Mouse (Mus musculus) C2C12 (cell line): ENCODE data around the gene Nutm1. TPM values are rescaled to one million over a fixed set of nuclear protein-coding genes. Genes with fewer than 3 reads are reported as not detected.

Experiments used
- H3K27me3 ChIP-seq: one replicate; pipeline ENCODE4 v1.6.1; 2011; ENCODE audit not compliant: control insufficient read depth, insufficient read depth, insufficient read length
- H3K36me3 ChIP-seq: one replicate; pipeline ENCODE4 v1.6.1; 2011; ENCODE audit not compliant: control insufficient read depth, insufficient read depth
- H3K4me3 ChIP-seq: one replicate; pipeline ENCODE4 v1.5.1; 2011; ENCODE audit warnings: mild to moderate bottlenecking, control low read depth; ENCODE audit not compliant: poor library complexity, insufficient read depth, severe bottlenecking
- H3K79me2 ChIP-seq: one replicate; pipeline ENCODE4 v1.6.1; 2011; ENCODE audit not compliant: control insufficient read depth, insufficient read depth
- H3K79me3 ChIP-seq: one replicate; pipeline ENCODE4 v1.6.1; 2011; ENCODE audit warnings: low read depth, control low read depth
- H3ac ChIP-seq: one replicate; pipeline ENCODE3; 2011; ENCODE audit warnings: low read depth; ENCODE audit not compliant: control insufficient read depth, insufficient read length
- CEBPB ChIP-seq: IDR thresholded peaks from one replicate; pipeline ENCODE4 v1.6.1; 2011; ENCODE audit warnings: low read depth, mild to moderate bottlenecking, control low read depth, moderate library complexity
- CTCF ChIP-seq: IDR thresholded peaks from one replicate; pipeline ENCODE4 v1.5.1; 2011; ENCODE audit not compliant: control insufficient read depth, insufficient read depth, insufficient read length
- FOSL1 ChIP-seq: IDR thresholded peaks from one replicate; pipeline ENCODE4 v1.8.0; 2011; ENCODE audit warnings: mild to moderate bottlenecking, low read length; ENCODE audit not compliant: poor library complexity, insufficient read depth, severe bottlenecking
- MAX ChIP-seq: IDR thresholded peaks from one replicate; pipeline ENCODE4 v1.6.1; 2011; ENCODE audit warnings: mild to moderate bottlenecking, control low read depth
- MYOD1 ChIP-seq: IDR thresholded peaks from one replicate; pipeline ENCODE4 v1.6.1; 2011; ENCODE audit warnings: low read depth; ENCODE audit not compliant: control insufficient read depth, insufficient read length
- MYOG ChIP-seq: IDR thresholded peaks from one replicate; pipeline ENCODE4 v1.6.1; 2011; ENCODE audit not compliant: control insufficient read depth, insufficient read length; ENCODE audit errors: extremely low read depth
- USF1 ChIP-seq: IDR thresholded peaks from one replicate; pipeline ENCODE4 v1.6.1; 2011; ENCODE audit warnings: low read depth, mild to moderate bottlenecking, control low read depth, moderate library complexity
- polyA plus RNA-seq: library from polyadenylated mRNA; unstranded; fragments of >200 nt; fragmentation: generic; extraction: Trizol; gene quantifications from one replicate; pipeline ENCODE4 v1.2.1, GENCODE M21; 2012; ENCODE audit warnings: missing spikeins

Gene Nutm1
- polyA plus RNA-seq, 1 experiment = 0.02 TPM

DNA sequence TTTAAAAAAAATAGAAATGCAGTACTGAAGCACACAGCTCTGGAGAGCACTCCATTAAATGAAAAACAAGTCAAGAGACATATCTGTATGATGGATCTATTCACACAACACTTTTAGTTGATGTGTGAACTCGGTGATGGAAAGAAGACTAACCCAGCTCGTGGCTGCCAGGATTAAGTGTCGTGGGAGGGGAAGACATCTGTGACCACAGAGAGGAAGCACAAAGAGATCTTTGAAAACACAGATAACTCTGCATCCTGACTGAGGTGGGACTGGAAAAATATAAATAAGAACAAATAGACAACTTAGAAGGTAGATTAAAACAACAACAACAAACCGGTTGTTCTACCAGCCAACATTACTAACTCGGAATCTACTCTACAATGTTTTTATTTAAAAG lies 36.5 kb downstream of the Nutm1 start:
- Histone ChIP-seq H3K27me3 (no peaks in the 10 kb centered on the region), H3K36me3 (no peaks in the 10 kb centered on the region), H3K4me3 (no peak overlapping the region), H3K79me2 (no peaks in the 10 kb centered on the region), H3ac (no peak overlapping the region), H3K79me3 (no peaks in the 10 kb centered on the region)
- TF ChIP-seq MYOD1 (no peak), USF1 (no peak), CTCF (no peak), MAX (no peak)

DNA sequence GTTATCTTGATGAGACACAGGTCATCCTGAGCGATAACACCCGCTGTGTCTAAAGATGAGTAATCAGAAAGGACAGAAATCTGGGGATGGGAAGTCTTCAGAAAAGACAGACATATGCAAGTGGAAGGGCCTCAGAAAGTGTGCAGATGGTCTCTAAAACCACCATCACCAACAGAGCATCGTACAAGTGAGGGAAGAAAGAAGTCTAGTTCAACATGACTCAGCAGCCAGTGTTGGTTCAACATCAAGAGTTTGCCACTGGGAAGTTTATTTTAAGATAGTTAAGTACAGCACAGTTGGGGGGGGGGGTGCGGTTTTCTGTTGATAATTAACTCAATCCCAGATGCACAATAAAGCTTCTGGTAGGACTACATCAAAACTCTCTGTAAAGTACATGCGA lies 38.2 kb downstream of the Nutm1 start:
- H3ac ChIP-seq = no peak overlapping the region
- no peaks in the 10 kb centered on the region for H3K79me2 ChIP-seq
- H3K79me3 ChIP-seq = no peaks in the 10 kb centered on the region
- no peak overlapping the region for H3K4me3 ChIP-seq
- no peaks in the 10 kb centered on the region for H3K36me3 ChIP-seq
- TF ChIP-seq CEBPB = no peak
- TF ChIP-seq CTCF = no peak
- TF ChIP-seq USF1 = no peak
- no peak for TF ChIP-seq MYOG
- TF ChIP-seq FOSL1 = no peak
- no peak for TF ChIP-seq MAX
- TF ChIP-seq MYOD1 = no peak
- no peaks in the 10 kb centered on the region for H3K27me3 ChIP-seq

DNA sequence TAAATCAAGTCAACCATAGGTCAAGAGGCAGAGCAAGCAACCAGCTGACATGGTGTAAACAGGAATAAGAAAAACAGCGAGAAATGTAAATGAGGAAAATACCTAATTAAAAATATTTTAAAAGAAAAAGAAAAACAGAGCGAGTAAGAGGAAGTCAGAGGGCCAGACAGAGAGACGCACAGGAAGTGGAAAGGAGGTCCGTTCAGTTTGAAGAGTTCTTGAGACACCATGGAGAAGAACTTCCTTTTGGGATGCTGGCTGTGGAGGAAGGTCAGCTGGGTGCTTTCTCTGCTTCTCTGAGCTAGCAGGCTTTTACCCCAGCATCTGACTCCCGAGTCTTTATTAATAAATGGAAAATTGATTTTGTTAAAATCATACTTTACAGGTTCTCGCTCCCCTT lies 41.5 kb downstream of the Nutm1 start:
- Histone ChIP-seq H3K79me3 (no peaks in the 10 kb centered on the region), H3K27me3 (no peaks in the 10 kb centered on the region)
- TF ChIP-seq CEBPB (no peak), MAX (no peak), USF1 (no peak), CTCF (no peak), FOSL1 (no peak), MYOD1 (no peak), MYOG (no peak)

DNA sequence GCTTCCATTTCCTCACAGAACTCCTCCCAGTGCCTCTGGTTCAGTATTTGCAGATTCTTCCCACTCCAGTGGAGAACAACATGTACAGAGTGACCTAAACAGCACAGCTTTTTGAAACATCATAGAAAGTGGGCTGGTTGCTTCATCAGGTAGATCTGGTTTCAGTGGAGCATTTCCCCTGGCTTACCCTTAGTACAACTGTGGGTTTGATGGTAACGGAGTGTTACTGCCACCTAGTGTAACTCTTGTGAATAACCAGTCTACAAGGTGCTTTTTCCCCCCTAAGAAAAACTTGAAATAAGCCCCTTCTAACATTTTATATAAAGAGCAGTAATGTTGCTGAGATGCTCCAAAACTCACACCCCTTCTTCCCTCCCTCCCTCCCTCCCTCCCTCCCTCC lies 43.1 kb downstream of the Nutm1 start:
- no peaks in the 10 kb centered on the region for H3K27me3 ChIP-seq
- no peaks in the 10 kb centered on the region for H3K79me3 ChIP-seq
- no peaks in the 10 kb centered on the region for H3K36me3 ChIP-seq
- no peak overlapping the region for H3K4me3 ChIP-seq
- H3K79me2 ChIP-seq = no peaks in the 10 kb centered on the region
- H3ac ChIP-seq = no peak overlapping the region
- no peak for TF ChIP-seq CEBPB
- TF ChIP-seq MAX = no peak
- TF ChIP-seq MYOD1 = no peak
- TF ChIP-seq USF1 = no peak
- TF ChIP-seq FOSL1 = no peak
- TF ChIP-seq MYOG = no peak
- no peak for TF ChIP-seq CTCF

More for the DNA sequence above, 41.5 kb downstream of the Nutm1 start:
- no peaks in the 10 kb centered on the region for H3K36me3 ChIP-seq
- no peak overlapping the region for H3K4me3 ChIP-seq
- H3K79me2 ChIP-seq = no peaks in the 10 kb centered on the region
- no peak overlapping the region for H3ac ChIP-seq

DNA sequence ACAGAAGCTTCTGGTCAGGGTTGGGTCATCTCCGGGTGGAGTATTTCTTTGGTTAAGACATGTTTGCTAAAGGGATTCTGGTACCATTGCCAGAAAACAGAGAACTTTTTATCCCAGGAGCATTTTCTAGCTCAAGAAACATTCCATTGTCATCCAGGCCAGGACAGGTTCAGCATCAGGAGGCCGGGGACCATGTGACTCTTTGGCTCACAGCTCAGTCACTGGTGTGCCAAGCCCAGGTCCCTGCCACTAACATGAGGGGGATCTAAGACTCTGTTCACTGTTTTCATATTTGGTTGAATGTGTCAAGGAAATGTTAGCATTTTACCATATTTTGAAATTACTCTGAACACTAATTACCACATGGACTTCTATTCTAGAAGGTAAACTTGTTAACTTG lies 48.4 kb downstream of the Nutm1 start:
- no peaks in the 10 kb centered on the region for H3K79me2 ChIP-seq
- TF ChIP-seq FOSL1 (no peak), CEBPB (no peak), USF1 (no peak), MYOD1 (no peak), MAX (no peak), MYOG (no peak), CTCF (no peak)
- no peaks in the 10 kb centered on the region for H3K79me3 ChIP-seq
- H3K36me3 ChIP-seq = no peaks in the 10 kb centered on the region
- H3ac ChIP-seq = no peak overlapping the region
- H3K27me3 ChIP-seq = peaks cover 12% of the 10 kb centered on the region
- no peak overlapping the region for H3K4me3 ChIP-seq

DNA sequence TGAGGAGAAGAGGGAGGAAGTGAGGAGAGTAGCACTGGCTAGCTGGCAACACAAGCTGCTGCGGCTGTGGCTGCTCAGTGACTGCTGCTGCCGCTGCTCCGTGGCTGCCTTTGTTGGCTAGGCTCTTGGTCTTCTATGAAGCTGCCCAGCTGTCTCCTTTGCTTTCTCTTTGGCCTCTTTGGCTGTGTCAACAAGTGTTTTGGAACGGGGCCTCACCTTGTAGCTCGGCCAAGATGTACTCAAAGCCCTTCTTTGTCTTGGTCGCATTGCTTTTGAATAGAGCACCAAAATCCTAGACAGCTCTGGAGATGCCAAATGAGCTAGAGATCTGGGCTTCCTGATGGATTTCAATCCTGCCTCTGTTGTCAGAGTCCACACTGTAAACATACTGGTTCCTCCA lies 48.9 kb downstream of the Nutm1 start:
- no peaks in the 10 kb centered on the region for H3K79me2 ChIP-seq
- no peaks in the 10 kb centered on the region for H3K79me3 ChIP-seq
- H3ac ChIP-seq = no peak overlapping the region
- peaks cover 12% of the 10 kb centered on the region for H3K27me3 ChIP-seq
- no peak overlapping the region for H3K4me3 ChIP-seq
- TF ChIP-seq USF1 = no peak
- no peak for TF ChIP-seq MYOG
- TF ChIP-seq FOSL1 = no peak
- TF ChIP-seq CTCF = no peak
- TF ChIP-seq CEBPB = no peak
- TF ChIP-seq MAX = no peak
- no peak for TF ChIP-seq MYOD1
- H3K36me3 ChIP-seq = no peaks in the 10 kb centered on the region
